Mouse (Mus musculus): ENCODE data around the gene Catsperz.

Catsperz gene

DNA sequence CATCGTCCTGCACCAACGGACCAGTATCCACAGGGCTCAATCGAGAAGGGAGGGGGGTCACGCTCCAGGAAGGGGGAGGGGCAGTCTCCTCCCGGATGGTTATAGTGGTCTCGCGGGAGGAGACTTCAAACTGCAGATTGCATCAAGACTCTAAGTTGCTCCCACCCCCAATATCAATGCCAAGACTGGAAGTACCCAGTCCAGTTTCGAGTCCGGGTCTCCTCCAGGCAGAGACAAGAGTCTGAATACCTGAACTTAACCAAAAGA lies at the start of gene Catsperz:
Gene Catsperz, minus strand, starts transcription at position 74 of the 267 bp plus-strand sequence.
- no peak for DNase-seq

DNA sequence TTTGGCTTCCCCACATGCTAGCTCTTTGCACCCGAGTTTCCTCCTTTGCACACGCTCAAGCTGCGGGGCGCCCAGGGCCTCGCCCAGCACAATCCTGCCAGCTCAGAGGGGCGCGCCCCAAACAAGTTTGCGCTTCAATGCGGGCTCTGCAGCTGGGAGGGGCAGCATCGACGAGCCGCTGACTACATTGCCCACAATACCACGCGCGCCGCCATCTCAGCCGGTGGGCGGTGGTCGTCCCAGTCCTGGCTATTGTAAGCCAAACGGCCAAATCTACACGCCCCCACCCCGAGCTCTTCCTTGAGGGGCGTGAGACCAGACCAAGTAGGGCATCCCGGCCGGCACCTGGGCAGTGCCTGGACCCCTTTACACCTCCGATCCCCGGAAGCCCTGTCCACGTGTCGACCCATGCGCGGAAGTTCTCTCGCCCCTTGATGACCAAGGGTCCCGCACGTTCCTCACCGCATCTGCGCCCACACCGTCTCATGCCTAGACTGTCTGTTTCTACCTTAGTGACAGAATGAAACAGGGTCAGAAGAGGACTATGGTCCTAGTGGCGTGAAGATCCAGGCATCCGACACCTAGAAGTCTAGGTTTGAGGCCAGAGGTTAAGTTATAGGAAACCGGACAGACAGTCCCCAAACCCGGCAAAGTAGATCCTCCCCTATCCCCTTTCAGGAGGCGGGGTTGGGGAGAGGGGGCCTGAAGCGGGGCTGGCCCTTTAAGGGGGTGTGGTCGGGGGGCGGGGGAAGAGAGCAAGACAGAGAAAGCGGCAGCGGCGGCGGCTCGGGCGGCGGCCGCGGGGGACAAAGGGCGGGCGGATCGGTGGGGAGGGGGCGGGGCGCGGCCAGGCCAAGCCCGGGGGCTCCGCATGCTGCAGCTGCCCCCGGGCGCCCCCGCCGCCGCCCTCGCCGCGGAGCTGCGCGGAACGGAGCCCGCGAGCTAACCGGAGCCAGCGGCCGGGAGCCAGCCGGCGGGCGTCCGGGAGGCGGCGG lies 49.3 kb upstream of the Catsperz start, which contains the start of gene Ppp1r14b:
Gene Ppp1r14b, plus strand, starts transcription at position 758 of the 995 bp plus-strand sequence.
- DNase-seq: peak; percentile 77

DNA sequence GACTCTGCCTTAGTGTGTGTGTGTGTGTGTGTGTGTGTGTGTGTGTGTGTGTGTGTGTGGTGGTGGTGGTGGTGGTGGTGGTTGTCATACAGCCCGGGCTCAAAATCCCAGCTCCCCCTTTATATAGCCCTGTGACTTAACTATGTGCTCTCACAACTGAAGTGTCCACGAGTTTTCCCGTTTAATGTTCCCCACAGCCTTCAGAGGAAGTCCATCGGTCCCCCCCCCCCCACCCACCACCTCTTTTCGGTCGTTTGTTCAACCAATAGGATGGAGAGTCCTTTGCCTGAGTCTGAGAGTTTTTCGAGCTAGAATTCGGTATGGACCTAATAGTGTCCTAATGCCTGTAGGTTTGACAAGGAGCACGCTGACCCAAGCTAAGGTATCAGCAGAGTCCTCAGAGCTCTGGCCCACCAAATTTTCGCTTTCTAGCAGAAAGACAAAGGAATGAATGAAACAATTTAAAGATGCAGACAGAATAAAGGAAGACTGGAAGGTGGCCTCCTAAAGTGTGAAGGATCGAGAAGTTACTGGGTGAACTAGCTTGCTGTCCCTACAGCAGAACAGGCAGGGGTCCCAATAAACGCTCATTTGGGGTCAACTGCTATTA lies 48.5 kb upstream of the Catsperz start:
- no peak for DNase-seq

DNA sequence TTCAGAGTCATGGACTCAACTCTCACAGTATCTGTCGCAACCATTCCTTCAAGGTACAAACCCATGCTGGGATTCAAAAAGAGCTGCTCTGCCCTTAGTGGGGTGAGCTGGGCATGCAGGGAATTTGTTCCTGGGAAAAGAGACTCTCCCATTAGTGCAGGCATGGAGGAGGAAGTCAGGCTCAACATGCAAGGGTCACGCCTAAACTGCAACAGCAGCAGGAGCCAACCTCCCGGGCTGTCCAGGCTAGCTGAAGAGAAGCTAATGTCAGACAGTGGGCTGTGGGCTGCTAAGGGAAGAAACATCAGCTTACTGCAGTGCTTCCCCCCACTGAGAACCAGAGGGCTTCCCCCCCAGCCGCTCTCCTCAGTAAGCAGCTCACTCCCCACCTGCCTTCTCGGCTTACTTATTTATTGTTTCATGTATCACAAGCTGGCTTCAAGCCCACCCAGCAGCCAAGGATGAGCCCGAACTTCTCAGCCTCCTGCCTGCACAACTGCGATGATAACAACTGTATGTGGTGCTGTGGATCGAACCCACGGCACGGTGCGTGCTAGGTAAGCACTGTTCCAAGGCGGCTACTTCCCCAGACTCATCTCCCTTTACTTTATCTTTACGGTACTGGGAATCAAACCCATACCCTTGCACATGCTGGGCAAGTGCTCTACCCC lies 47.2 kb upstream of the Catsperz start:
- no peak for DNase-seq

DNA sequence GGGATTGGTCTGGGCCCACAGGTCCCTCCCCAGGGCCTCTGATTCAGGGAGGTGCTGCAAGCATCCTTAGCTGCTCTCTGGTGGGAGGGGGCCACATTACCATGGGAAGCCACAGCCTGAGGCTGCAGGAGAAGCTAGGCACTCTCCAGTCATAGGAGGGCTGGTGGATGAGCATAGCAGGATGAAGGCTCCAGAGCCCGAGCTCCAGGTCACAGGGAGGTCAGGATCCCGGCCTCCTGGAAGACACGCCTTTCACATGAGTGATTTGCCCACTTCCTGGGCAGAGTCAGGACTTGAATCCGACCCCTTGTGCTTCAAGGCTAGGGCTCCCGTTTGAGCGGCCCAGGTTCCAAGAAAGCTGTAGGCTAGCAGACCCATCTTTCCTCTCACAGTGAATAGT lies 46.5 kb upstream of the Catsperz start:
- DNase-seq: no peak

DNA sequence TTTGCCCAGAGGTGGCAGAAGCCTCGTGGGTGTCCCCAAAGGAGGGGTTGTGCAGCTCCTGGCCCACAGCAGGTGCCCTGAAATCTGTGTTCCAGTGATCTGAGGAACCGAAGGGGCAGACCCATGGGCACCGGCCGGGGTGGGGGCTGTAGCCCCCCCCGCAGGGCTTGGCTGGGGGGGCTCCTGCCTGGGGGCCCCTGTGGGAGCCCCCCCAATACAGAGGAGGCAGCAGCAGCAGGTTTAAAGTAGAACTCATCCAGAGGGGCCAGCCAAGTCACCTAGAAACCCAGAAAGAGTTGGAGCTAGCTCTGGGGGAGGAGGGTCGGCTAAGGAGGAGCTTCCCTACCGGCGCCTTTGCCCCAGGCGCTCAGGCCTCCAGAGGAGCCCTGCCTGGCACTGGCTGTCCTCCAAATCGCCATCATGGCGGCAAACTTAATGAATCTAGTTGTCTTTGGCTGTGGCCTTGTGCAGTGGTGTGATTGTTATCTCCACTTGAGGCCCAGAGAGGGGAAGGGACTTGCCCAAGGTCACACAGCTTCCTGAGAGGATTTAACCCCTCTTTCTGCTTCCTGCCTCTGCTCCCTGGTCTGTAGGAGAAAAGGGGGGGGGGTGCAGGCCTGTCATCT lies 45.4 kb upstream of the Catsperz start:
- no peak for DNase-seq

DNA sequence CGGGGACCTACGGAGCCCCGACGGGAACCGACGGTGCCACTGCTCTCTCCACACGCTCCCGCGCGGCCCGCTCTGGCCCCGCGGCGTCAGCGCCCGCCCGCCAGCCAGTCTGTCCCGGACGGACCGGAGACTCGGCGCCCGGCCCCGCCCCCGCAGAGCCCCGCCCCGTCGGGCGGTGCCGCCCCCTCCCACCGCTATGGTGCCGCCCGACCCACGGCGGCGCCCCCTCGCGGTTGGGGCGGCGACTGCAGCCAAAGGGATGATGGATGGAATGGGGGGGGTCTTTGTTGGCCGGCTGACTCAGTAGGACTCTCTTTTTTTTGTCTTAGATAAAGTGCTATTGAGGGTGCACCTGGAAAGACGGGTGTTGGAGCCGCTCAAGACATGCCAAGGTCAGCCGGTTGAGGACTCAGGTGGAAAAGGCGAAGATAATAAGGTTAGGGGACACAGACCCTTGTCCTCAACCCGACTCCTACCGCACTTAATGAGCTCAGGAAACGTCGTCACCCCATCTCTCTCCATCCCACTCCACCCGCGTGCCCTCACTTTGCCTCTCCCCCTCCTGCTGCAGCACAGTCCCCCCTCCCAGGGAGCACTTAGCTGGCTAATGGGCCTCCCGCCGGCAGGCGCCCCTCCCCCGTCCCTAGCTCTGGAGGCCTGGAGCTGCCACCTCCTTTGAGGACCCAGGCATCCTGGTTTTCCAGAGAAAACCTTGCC lies 44.6 kb upstream of the Catsperz start:
- DNase-seq: peak; percentile 59

DNA sequence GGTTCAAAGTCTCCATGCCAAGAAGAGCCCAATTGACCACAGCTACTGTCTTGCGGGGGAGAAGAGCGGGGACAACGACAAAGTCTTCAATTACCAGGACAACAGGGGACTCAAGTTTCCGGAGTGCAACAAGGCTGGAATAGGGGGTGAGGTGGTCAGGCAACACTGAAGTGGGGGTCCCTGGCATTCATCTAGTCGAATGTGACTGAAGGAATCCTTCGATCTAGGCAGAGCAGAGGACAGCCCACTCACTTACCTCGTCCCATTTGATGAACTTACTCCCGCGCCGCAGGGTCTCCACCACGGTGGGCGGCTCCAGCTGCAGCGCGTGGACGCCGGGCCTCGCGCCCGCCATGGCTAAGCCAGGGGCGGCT lies 44.1 kb upstream of the Catsperz start:
- DNase-seq: no peak

DNA sequence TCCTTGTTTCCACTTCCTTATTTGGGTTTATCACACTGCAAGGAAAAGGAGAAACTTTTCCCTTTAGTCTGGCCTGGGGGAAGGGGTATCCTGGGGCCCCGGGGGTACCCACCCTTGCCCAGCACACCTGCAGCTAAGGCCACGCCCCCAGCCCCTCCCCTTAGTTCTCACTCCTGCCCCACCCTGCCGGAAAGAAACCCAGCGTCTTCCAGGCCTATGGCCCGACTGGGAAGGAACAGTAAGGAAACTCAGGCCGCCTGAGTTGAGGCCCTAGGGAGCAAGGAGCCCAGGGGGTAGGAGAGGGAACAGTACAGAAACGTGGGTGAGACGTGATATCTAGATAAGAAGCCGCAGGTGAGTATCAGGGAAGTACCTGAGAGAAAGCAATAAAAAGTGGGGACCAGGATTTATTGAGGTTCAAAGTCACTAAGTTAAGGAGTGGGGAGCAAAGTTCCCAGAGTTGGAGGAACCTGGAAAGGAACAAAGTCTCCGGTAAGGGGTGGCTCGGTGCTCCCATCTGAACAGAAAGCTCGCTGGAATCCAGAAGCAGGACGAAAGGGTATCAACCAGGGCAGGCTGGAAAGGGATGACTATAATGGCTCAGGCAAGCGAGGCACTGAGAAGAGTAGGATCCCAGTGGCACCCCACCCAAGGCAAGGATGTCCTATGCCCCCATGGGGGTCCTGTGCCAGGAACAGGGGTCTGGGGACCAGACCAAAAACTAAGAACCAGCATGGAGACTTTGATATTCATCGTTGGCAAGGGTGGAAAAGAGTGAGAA lies 43.5 kb upstream of the Catsperz start:
- DNase-seq: no peak

DNA sequence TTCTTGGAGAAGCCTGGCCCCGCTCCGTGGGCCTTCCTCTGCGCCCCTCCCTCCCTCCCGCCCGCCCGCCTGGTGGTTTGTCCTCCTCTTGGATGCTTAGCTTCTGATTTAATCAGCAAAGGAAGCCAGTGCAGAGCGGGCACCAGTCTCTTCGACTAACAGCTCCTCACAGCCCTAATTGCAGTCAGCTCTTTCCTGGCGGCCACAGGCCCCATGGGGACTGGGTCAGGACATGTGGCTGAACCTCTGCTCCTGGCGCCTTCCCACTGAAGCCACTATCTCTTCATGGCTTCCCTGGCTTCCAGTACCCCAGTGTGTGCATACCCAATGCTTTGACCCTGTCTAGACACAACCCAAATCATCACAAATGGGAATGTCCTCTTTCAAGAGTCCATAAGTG lies 31.3 kb upstream of the Catsperz start:
- DNase-seq: no peak

DNA sequence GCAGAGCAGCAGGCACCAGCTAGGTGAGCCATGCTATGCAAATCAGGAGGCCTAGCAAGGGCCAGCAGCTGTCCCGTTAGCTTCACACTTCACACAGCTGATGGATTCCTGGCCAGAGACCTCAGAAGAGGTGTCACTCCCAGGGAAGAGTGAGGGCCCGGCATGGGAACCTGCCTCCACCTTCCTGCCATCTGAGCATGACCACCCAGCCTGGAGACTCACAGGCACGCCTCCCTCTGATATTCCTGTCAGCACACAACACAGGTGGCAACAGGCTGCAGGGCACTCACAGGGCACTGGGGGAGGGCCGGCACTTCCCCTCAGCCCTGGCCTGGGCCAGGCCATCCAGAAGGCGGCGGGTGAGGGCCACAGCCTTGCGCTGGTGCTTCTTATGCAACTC lies 30.2 kb upstream of the Catsperz start:
- DNase-seq: no peak

DNA sequence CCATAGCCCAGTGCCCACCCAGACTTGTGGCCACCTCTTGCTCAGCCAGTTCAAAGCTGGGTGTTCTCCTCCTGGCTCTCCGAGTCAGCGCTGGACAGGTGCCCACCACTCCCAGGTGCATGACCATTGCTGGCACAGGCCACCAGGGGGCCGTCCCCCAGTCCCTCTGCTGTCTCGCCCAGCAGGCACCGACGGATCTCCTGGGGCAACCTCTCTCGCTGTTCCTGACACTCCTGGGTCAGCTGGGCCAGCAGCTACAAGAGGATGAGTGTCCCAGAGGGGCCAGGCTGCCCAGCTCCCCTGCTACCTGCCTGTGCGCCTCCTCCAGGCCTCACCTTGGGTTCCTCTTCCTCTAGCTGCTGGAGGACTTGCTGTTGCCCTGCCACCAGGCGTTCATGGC lies 28.9 kb upstream of the Catsperz start:
- no peak for DNase-seq

DNA sequence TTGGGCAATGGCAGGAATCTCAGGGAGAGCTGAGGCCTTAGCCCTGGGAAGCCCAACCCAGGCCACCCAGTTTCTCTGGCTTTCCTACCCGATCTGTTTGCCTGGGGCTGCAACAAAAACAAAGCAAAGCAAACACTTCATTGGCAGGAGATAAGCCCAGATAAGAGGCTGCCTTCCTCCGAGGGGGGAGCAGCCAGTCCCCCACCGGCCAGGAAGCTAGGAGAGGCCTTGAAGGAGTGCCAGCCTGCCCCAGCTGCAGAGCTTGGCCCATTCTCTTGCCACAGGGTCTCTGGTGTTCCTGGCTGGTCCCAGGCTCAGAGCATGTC lies 27.5 kb upstream of the Catsperz start:
- DNase-seq: no peak

DNA sequence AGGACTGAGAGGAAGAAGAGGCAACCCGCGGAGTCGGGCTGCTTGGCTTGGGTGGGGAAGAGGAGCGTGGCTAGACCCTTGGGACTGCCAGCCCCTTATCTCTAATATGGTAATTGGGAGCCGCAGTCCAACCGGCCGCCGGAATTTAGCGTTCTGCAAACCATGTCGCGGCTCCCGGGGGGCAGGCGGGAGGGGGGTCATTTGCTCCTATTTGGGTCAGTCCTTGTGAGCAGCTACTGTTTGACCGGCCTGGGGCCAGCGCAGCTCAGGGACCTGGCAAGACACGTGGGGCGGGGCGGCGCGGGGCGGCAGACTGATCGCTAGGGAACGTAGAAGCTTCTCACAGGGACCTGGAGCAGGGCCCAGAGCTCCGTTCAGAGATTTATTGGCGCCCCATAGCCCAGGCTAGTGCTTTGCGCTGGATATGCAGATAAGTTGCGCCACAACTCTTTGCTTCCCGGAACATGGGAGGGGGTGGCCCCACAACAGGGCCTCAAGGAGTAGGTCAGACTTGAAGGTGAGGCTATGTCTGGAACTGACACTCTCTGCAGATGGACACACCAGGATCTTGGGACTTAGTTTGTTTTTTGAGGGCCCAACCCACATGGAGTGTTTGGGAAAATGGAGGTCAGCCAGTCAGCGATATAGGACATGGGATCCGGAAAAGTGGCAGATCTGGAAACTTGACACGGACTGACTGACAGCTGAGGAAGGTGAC lies 27.0 kb upstream of the Catsperz start:
- DNase-seq: peak; percentile 68

DNA sequence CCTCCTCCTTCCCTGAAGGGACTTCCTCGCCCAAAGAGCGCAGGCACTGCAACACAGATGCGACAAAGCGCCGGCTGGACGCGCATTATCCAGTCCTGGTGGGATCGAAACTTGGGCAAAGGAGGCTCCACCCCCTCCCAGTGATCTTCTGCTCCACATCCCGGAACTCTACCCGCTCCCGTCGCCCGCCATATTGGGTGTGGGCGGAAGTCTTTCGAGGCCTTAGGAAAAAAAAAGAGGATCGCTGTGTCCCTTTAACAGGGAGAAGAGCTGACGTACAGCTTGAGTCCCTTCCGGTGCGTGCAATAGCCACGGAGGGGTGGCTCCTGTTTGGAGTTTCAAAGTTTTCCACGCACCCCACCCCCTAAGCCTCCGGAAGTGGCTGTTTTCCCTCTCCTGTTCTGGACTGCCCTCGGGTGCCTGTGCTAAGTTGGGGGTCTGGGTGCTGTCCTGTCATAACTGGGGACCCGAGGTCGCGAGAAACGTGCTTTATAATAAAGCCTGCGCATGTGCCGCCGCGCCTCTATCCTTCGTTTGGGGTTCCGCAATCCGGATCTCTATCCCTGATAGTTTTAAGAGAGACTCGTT lies 26.3 kb upstream of the Catsperz start:
- DNase-seq: peak; percentile 83

DNA sequence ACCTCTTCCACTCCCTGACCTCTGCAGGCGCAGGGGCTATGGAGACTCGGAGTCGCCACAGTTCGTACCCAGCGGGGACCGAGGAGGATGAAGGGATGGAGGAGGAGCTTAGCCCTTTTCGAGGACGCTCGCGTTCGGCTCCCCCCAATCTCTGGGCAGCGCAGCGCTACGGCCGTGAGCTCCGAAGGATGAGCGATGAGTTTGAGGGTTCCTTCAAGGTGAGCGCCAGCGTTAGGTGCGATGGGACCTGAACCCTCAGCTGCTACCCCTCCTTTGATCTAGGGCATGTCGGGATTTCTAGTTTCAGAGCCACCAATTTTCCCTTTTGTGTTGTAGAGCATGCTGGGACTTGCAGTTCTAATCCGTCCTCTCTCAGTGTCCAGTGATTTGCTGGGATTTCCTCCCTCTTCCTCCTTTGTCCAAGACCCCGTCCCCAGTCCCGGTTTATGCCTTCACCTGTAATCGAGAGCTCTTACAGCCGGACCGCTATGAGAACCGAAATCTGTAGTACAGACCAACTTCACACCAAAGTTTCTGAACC lies 25.5 kb upstream of the Catsperz start:
- peak; percentile 51 for DNase-seq

DNA sequence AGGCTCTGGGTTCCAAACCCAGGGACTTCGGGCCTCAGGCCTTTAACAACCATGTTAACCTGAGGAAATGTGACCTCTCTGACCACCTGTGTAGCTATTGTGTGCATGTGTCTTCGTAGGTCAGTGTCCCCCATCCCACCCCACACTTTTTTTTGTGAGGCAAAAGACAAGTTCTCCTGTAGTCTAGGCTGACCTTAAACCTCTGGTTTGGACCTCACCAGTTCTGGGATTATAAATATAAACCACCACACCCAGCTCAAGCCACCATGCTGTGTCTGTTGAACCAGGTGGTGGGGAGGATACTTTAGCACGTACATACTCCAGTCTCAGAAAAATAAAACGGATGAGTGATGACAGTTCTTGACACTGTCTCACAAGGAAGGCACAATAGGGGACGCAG lies 24.8 kb upstream of the Catsperz start:
- no peak for DNase-seq

DNA sequence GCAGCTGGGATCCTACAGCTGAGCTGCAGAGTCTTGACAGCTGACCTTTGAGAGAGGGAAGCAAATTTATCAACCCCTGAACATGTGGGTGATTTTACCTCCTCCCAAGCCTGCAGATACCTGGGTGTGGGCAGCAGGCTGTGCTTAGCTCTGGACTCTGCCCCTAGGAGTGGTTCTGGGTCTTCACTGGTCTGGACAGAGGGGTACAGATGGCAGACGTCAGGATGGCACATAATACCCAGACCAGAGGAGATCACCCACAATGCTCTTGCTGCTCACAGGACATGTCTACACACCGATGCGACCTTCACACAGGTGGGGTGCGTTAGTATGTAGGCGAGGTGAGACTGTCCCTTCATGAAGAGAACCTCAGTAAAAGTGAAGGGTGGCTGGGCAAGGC lies 24.4 kb upstream of the Catsperz start:
- DNase-seq: no peak

DNA sequence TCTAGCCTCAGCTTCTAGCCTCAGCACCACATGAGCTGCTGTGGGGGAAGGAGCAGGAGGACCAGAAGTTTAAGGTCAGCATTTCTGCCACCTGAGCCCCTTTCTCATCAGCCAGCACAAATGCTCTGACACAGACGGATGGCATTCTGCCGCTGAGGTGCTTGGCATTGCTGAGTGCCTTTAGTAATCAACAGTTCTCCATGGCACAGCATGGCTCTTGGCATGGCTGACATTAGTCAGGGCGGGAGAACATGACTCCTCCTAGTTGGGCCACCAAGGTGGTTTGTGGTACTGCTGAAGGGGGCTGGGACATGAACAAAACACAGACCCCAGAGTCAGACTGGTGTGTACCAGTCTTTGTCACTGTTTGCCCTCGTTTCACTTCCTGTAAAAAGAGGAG lies 23.0 kb upstream of the Catsperz start:
- no peak for DNase-seq

DNA sequence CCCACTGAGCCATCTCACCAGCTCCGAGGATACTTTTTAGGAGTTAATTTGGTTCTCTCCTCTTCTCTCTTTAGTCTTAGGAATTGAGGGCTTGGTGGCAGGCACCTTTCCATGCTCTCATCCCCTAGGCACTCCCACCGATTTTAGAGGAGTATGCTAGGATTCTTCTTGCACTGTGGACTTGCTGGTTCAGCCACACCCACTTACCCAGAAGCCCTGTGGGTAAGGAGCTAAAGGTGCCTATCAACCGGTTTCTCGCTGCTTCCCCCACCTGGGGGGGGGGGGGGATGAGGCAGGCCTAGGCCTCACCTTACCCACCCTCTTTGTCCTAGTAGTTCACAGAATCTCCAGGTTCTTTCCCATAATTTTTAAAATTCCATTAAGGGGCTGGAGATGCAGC lies 22.6 kb upstream of the Catsperz start:
- no peak for DNase-seq

DNA sequence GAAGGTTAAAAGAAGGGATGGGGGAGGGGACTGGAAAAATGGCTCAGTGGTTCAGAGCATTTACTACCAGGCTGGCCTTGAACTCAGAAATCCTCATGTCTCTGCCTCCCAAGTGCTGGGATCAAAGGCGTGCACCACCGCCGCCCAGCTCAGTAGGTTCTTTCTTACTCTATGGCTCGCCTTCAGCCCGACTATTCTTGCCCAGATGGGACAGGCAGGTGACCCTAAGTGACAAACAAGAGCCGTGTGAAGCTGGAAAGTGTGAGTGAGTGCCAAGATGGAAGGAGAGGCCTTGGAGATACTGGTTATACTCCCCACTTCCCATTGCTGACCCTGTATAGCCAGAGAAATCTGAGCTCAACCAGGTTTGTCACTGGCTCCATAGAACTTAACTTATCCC lies 18.5 kb upstream of the Catsperz start:
- no peak for DNase-seq
